Mouse (Mus musculus): ENCODE data around the gene Casq1. TPM values are rescaled to one million over a fixed set of nuclear protein-coding genes. Genes with fewer than 3 reads are reported as not detected.

The Casq1 gene
- polyA plus RNA-seq, 1 experiment, result 2.9 TPM

DNA sequence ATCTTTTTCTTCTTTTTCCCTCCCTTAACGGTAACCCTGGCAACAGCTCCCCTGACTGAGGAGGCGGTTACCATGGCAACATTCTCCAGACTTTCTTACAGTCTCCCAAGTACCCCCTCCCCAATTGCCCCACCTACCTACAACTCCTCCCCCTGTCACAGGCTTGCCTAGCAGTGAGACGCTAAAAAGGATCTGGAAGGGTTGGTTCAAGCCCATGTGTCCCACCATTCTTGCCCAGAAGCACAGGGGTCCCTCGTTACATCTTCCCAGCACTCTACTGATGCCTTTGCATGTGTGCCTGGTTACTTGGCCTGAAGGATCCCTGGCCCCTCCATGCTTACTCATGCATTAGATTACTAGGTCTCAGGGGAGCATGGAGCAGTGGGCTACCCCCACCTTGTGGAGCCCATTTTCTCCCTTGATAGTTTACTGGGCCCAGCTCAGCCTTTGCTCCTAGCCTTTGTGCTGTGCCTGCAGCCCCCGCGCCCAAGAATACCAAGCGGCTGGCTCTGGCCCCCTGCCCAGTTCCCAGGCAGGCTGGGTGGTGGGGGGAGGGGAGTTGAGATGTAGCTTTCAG, 18.7 kb downstream of the Casq1 start:
- peaks cover 24% of the 10 kb centered on the region for H3K4me1 ChIP-seq (ENCODE audit: control insufficient read depth, insufficient read depth, low read length)
- TF ChIP-seq CTCF (IDR thresholded peaks at IDR 0.05; ENCODE audit: extremely low read depth, insufficient read depth, low read length) (no peak), POLR2A (IDR thresholded peaks at IDR 0.05; ENCODE audit: extremely low read depth, insufficient read depth, low read length) (no peak; the same call in 1 of the 2 replicates)
- no peak overlapping the region for H3K4me3 ChIP-seq (ENCODE audit: insufficient read depth, low read length)
- H3K27ac ChIP-seq (ENCODE audit: insufficient read depth, low read length), result peak overlapping the region; percentile 7

- TF ChIP-seq POLR2A (IDR thresholded peaks at IDR 0.05; ENCODE audit: extremely low read depth, insufficient read depth, low read length) (no peak), CTCF (IDR thresholded peaks at IDR 0.05; ENCODE audit: extremely low read depth, insufficient read depth, low read length) (no peak)
- Histone ChIP-seq H3K27ac (ENCODE audit: insufficient read depth, low read length) (peak overlapping the region; percentile 24; the same call in 1 of the 2 replicates), H3K4me3 (ENCODE audit: insufficient read depth, low read length) (no peak overlapping the region), H3K4me1 (ENCODE audit: control insufficient read depth, insufficient read depth, low read length) (peaks cover 25% of the 10 kb centered on the region)
Observed at GRCm38 (mm10) chr1:172200161-172200560, 19.5 kb downstream of the Casq1 start.

GRCm38 (mm10) chr1:172198996-172199395, 20.7 kb downstream of the Casq1 start:
- Histone ChIP-seq H3K4me3 (ENCODE audit: insufficient read depth, low read length) (no peak overlapping the region), H3K4me1 (ENCODE audit: control insufficient read depth, insufficient read depth, low read length) (peaks cover 24% of the 10 kb centered on the region), H3K27ac (ENCODE audit: insufficient read depth, low read length) (no peak overlapping the region)
- no peak for TF ChIP-seq CTCF (IDR thresholded peaks at IDR 0.05; ENCODE audit: extremely low read depth, insufficient read depth, low read length)
- no peak for TF ChIP-seq POLR2A (IDR thresholded peaks at IDR 0.05; ENCODE audit: extremely low read depth, insufficient read depth, low read length)

- Histone ChIP-seq H3K27ac (ENCODE audit: insufficient read depth, low read length) (no peak overlapping the region), H3K4me3 (ENCODE audit: insufficient read depth, low read length) (no peak overlapping the region), H3K4me1 (ENCODE audit: control insufficient read depth, insufficient read depth, low read length) (peaks cover 19% of the 10 kb centered on the region)
- TF ChIP-seq CTCF (IDR thresholded peaks at IDR 0.05; ENCODE audit: extremely low read depth, insufficient read depth, low read length), result no peak
- peak; percentile 27; the same call in 1 of the 2 replicates for TF ChIP-seq POLR2A (IDR thresholded peaks at IDR 0.05; ENCODE audit: extremely low read depth, insufficient read depth, low read length)
Observed at GRCm38 (mm10) chr1:172198316-172198715, 21.4 kb downstream of the Casq1 start.

- H3K4me1 ChIP-seq (ENCODE audit: control insufficient read depth, insufficient read depth, low read length), result peaks cover 16% of the 10 kb centered on the region
- no peak overlapping the region for H3K4me3 ChIP-seq (ENCODE audit: insufficient read depth, low read length)
- no peak for TF ChIP-seq CTCF (IDR thresholded peaks at IDR 0.05; ENCODE audit: extremely low read depth, insufficient read depth, low read length)
- no peak for TF ChIP-seq POLR2A (IDR thresholded peaks at IDR 0.05; ENCODE audit: extremely low read depth, insufficient read depth, low read length)
- no peak overlapping the region for H3K27ac ChIP-seq (ENCODE audit: insufficient read depth, low read length)
Observed at GRCm38 (mm10) chr1:172197851-172198250, 21.8 kb downstream of the Casq1 start.

- TF ChIP-seq POLR2A (IDR thresholded peaks at IDR 0.05; ENCODE audit: extremely low read depth, insufficient read depth, low read length) (no peak; the same call in 1 of the 2 replicates), CTCF (IDR thresholded peaks at IDR 0.05; ENCODE audit: extremely low read depth, insufficient read depth, low read length) (no peak)
- H3K4me3 ChIP-seq (ENCODE audit: insufficient read depth, low read length), result no peak overlapping the region
- peaks cover 13% of the 10 kb centered on the region for H3K4me1 ChIP-seq (ENCODE audit: control insufficient read depth, insufficient read depth, low read length)
- H3K27ac ChIP-seq (ENCODE audit: insufficient read depth, low read length), result no peak overlapping the region
Observed at GRCm38 (mm10) chr1:172197146-172197545, 22.5 kb downstream of the Casq1 start.

DNA sequence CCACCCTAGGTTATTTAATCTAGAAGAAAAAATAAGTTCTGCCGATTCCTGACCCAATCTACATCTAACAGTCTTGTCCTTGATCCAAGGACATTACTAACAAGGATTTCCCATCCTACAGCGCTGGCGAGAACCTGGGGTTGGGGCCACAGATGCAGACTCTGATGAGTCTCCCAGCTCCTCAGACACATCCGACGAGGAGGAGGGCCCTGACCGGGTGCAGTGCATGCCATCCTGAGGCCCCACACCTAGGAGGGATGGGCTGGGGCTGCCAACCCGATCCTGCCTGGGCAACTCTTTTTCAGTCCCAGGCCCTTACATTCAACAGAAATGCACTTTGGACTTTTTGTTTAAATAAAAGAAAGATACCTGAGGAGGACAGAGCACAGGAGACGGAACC, 25.2 kb downstream of the Casq1 start:
- Histone ChIP-seq H3K4me3 (ENCODE audit: insufficient read depth, low read length) (no peak overlapping the region), H3K4me1 (ENCODE audit: control insufficient read depth, insufficient read depth, low read length) (peaks cover 3% of the 10 kb centered on the region; the same call in 1 of the 2 replicates), H3K27ac (ENCODE audit: insufficient read depth, low read length) (no peak overlapping the region)
- TF ChIP-seq POLR2A (IDR thresholded peaks at IDR 0.05; ENCODE audit: extremely low read depth, insufficient read depth, low read length), result no peak
- no peak for TF ChIP-seq CTCF (IDR thresholded peaks at IDR 0.05; ENCODE audit: extremely low read depth, insufficient read depth, low read length)

- TF ChIP-seq POLR2A (IDR thresholded peaks at IDR 0.05; ENCODE audit: extremely low read depth, insufficient read depth, low read length), result no peak
- TF ChIP-seq CTCF (IDR thresholded peaks at IDR 0.05; ENCODE audit: extremely low read depth, insufficient read depth, low read length), result no peak
- no peak overlapping the region for H3K4me3 ChIP-seq (ENCODE audit: insufficient read depth, low read length)
- H3K4me1 ChIP-seq (ENCODE audit: control insufficient read depth, insufficient read depth, low read length), result peaks cover 1% of the 10 kb centered on the region; the same call in 1 of the 2 replicates
- no peak overlapping the region for H3K27ac ChIP-seq (ENCODE audit: insufficient read depth, low read length)
Observed at GRCm38 (mm10) chr1:172192217-172192616, 27.5 kb downstream of the Casq1 start.

- Histone ChIP-seq H3K27ac (ENCODE audit: insufficient read depth, low read length) (no peak overlapping the region), H3K4me3 (ENCODE audit: insufficient read depth, low read length) (no peak overlapping the region), H3K4me1 (ENCODE audit: control insufficient read depth, insufficient read depth, low read length) (peaks cover 1% of the 10 kb centered on the region; the same call in 1 of the 2 replicates)
- TF ChIP-seq POLR2A (IDR thresholded peaks at IDR 0.05; ENCODE audit: extremely low read depth, insufficient read depth, low read length) (no peak), CTCF (IDR thresholded peaks at IDR 0.05; ENCODE audit: extremely low read depth, insufficient read depth, low read length) (no peak)
Observed at GRCm38 (mm10) chr1:172191578-172191977, 28.1 kb downstream of the Casq1 start.

DNA sequence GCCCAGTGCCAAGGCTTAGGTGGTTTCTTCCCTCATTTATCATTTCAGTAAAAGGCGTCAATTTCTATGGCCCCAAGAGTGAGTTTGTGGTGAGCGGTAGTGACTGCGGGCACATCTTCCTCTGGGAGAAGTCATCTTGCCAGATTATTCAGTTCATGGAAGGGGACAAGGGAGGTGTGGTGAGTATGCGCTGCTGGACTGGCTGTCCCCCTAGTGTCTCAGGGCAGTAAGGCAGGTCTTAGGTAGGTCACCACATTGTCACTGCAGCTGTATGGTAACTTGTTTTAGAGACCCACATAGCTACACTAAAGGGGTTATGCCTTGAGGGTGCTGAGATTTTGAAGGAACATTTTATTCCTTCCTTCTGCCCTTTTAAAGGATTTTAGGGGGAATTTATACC, 30.8 kb downstream of the Casq1 start:
- TF ChIP-seq CTCF (IDR thresholded peaks at IDR 0.05; ENCODE audit: extremely low read depth, insufficient read depth, low read length) (peak; percentile 14; the same call in 1 of the 2 replicates), POLR2A (IDR thresholded peaks at IDR 0.05; ENCODE audit: extremely low read depth, insufficient read depth, low read length) (no peak)
- H3K4me3 ChIP-seq (ENCODE audit: insufficient read depth, low read length), result no peak overlapping the region
- H3K4me1 ChIP-seq (ENCODE audit: control insufficient read depth, insufficient read depth, low read length), result no peaks in the 10 kb centered on the region
- no peak overlapping the region for H3K27ac ChIP-seq (ENCODE audit: insufficient read depth, low read length)
